ENCODE assay signal across 51 mouse cellular contexts in the genomic region with DNA sequence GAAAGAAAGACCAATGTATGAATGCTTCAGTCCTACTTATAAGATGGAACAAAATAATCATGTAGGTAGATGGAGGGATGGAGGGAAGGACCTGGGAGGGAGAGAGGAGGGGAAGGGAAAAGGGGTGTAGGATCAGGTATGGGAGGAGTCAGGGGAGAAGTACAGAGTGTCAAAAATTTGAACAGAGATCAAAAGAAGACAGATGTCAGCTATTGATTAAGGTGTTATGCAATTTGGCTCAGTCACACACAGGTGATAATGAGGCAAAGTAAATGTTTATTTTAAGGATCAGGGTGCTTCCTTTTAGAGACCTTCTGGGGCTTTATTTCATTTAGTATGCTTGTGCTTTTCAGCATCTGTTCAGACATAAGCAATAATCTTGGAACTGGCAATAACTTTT. TPM values are rescaled to one million over a fixed set of nuclear protein-coding genes. Genes with fewer than 3 reads are reported as not detected.
"Had no signal": no experiment of that assay in that cellular context is flagged by ENCODE, and none has a peak within 500 bp of the region (broad histone marks: within the 10 kb centered on the region; RNA-seq: fewer than 3 reads in every experiment).

No protein-coding gene starts in this region.

- H3K36me3 ChIP-seq: heart, embryonic 10.5 days; heart, embryonic 12.5 days; heart, embryonic 13.5 days; heart, embryonic 15.5 days; hindbrain, embryonic 10.5 days; hindbrain, embryonic 12.5 days; hindbrain, embryonic 13.5 days; hindbrain, embryonic 15.5 days; intestine, embryonic 15.5 days; kidney, embryonic 15.5 days had no signal

- H3K27ac ChIP-seq: heart, adult 2 months; heart, embryonic 10.5 days; heart, embryonic 13.5 days; heart, embryonic 15.5 days; hindbrain, embryonic 10.5 days; hindbrain, embryonic 12.5 days; hindbrain, embryonic 13.5 days; hindbrain, embryonic 14.5 days; hindbrain, embryonic 15.5 days; hindbrain, postnatal 0 days; intestine, embryonic 15.5 days; kidney, embryonic 15.5 days; kidney, postnatal 0 days; layer of hippocampus, adult 2 months had no signal

- H3K4me1 ChIP-seq: heart, embryonic 10.5 days; heart, embryonic 12.5 days; heart, embryonic 13.5 days; heart, embryonic 15.5 days; hindbrain, embryonic 10.5 days; hindbrain, embryonic 12.5 days; hindbrain, embryonic 13.5 days; hindbrain, embryonic 15.5 days; intestine, embryonic 15.5 days; kidney, embryonic 15.5 days had no signal

- H3K9ac ChIP-seq: heart, embryonic 12.5 days; heart, embryonic 13.5 days; heart, embryonic 15.5 days; hindbrain, embryonic 12.5 days; hindbrain, embryonic 13.5 days; hindbrain, embryonic 14.5 days; hindbrain, embryonic 15.5 days; intestine, embryonic 15.5 days; kidney, embryonic 15.5 days had no signal

- H3K4me3 ChIP-seq: heart, adult 2 months; heart, embryonic 10.5 days; heart, embryonic 12.5 days; heart, embryonic 13.5 days; heart, embryonic 15.5 days; hindbrain, embryonic 10.5 days; hindbrain, embryonic 12.5 days; hindbrain, embryonic 13.5 days; hindbrain, embryonic 15.5 days; intestine, embryonic 15.5 days; kidney, embryonic 15.5 days; layer of hippocampus, adult 2 months had no signal

- DNase-seq: heart, adult 2 months; heart, postnatal 10 days; heart, postnatal 14 days; heart, postnatal 36 days; heart, postnatal 4 days; kidney, adult 11 months; kidney, adult 18-20 months; kidney, adult 2 months; kidney, adult 8-10 months; kidney, adult 9 months; kidney, postnatal 10 days; kidney, postnatal 14 days; kidney, postnatal 25 days; kidney, postnatal 36 days; kidney, postnatal 4 days; layer of hippocampus, adult 9-11 months had no signal

- H3K9me3 ChIP-seq: heart, embryonic 10.5 days; intestine, embryonic 15.5 days; kidney, embryonic 15.5 days had no signal

- H3K4me2 ChIP-seq: heart, embryonic 11.5 days; heart, embryonic 12.5 days; heart, embryonic 13.5 days; heart, embryonic 15.5 days; hindbrain, embryonic 12.5 days; hindbrain, embryonic 13.5 days; hindbrain, embryonic 14.5 days; hindbrain, embryonic 15.5 days; intestine, embryonic 15.5 days; kidney, embryonic 15.5 days had no signal

- ATAC-seq: hindbrain, embryonic 16.5 days; hindbrain, postnatal 0 days; inflammation-experienced regulatory T-cells, adult 6 months; intestine, embryonic 15.5 days; intestine, embryonic 16.5 days; intestine, postnatal 0 days had no signal

- H3K27me3 ChIP-seq: heart, embryonic 12.5 days; heart, embryonic 13.5 days; heart, embryonic 15.5 days; hindbrain, embryonic 12.5 days; hindbrain, embryonic 13.5 days; hindbrain, embryonic 15.5 days; intestine, embryonic 15.5 days; kidney, embryonic 15.5 days had no signal

RNA-seq across cellular contexts. Expression of a gene that starts 50.1 kb away (rescaled TPM):
- total RNA-seq: heart, adult 2 months; heart, adult 8-10 months; heart, postnatal 10 days; heart, postnatal 14 days; heart, postnatal 25 days; heart, postnatal 36 days; heart, postnatal 4 days; hematopoietic stem cell, adult 5-6 weeks; hindbrain, postnatal 0 days; layer of hippocampus, adult 18-20 months; layer of hippocampus, adult 2 months; layer of hippocampus, adult 8-10 months; layer of hippocampus, postnatal 10 days; layer of hippocampus, postnatal 14 days; layer of hippocampus, postnatal 25 days had no signal
- polyA plus RNA-seq: heart, adult 2 months; heart, embryonic 12.5 days; heart, embryonic 13.5 days; heart, embryonic 14.5 days; heart, embryonic 15.5 days; heart, embryonic 16.5 days; heart, postnatal 0 days; hindbrain, embryonic 10.5 days; hindbrain, embryonic 11.5 days; hindbrain, embryonic 12.5 days; hindbrain, embryonic 13.5 days; hindbrain, embryonic 14.5 days; hindbrain, embryonic 15.5 days; hindbrain, embryonic 16.5 days; hindbrain, postnatal 0 days; inflammation-experienced regulatory T-cells, adult 6 months; intestine, embryonic 14.5 days; intestine, postnatal 0 days; kidney, adult 2 months; kidney, embryonic 14.5 days; kidney, embryonic 16.5 days; kidney, postnatal 0 days; large intestine, adult 2 months had no signal
